Mouse (Mus musculus) cerebellum, adult 2 months (tissue): ENCODE data around the gene Aagab.

ENCODE experiments used
- CTCF ChIP-seq: fragments of 200-500 bp; IDR thresholded peaks from 2 replicates; pipeline ENCODE4 v1.5.1; 2011; ENCODE audit warnings: low read depth, mild to moderate bottlenecking, control low read depth, low read length, moderate library complexity, borderline replicate concordance; ENCODE audit not compliant: insufficient read depth
- POLR2A ChIP-seq: fragments of 200-500 bp; IDR thresholded peaks from 2 replicates; pipeline ENCODE4 v1.6.1; 2011; ENCODE audit warnings: low read length, control low read depth, borderline replicate concordance; ENCODE audit not compliant: insufficient read depth

GRCm38 (mm10) chr9:63667373-63667724 is 64.9 kb downstream of the Aagab start:
- TF ChIP-seq CTCF = no peak
- TF ChIP-seq POLR2A = no peak
